Mouse (Mus musculus) neural tube, embryonic 13.5 days (tissue): Measurements from ENCODE around the gene Pdxdc1. TPM values are rescaled to one million over a fixed set of nuclear protein-coding genes. Genes with fewer than 3 reads are reported as not detected.
A peak's percentile ranks its signal among the peaks of the same experiment; 100 is the strongest.

Experiments used
- ATAC-seq: fragments of 200-750 bp; cut with Nextera tagmentation; 2 replicates; pipeline ENCODE4 v1.8.0; 2017; ENCODE audit warnings: low read depth, mild to moderate bottlenecking, moderate TSS enrichment, moderate library complexity
- H3K27ac ChIP-seq: fragments of 300-500 bp; sonication (generic); replicated peaks from 2 replicates; pipeline ENCODE4 v1.5.1; 2015; ENCODE audit warnings: moderate library complexity, mild to moderate bottlenecking, inconsistent platforms
- H3K27me3 ChIP-seq: fragments of 300-500 bp; sonication (generic); 2 replicates; pipeline ENCODE4 v1.6.1; 2015; ENCODE audit warnings: mild to moderate bottlenecking, inconsistent platforms
- H3K36me3 ChIP-seq: fragments of 300-500 bp; sonication (generic); 2 replicates; pipeline ENCODE4 v1.6.1; 2015; ENCODE audit warnings: mild to moderate bottlenecking, inconsistent platforms
- H3K4me1 ChIP-seq: fragments of 300-500 bp; sonication (generic); replicated peaks from 2 replicates; pipeline ENCODE4 v1.6.1; 2015; ENCODE audit warnings: inconsistent platforms
- H3K4me2 ChIP-seq: fragments of 300-500 bp; sonication (generic); 2 replicates; pipeline ENCODE4 v1.6.1; 2015; ENCODE audit warnings: inconsistent platforms, mild to moderate bottlenecking, moderate library complexity
- H3K4me3 ChIP-seq: fragments of 300-500 bp; sonication (generic); 2 replicates; pipeline ENCODE4 v1.5.1; 2015; ENCODE audit warnings: mild to moderate bottlenecking, inconsistent platforms
- H3K9ac ChIP-seq: fragments of 300-500 bp; sonication (generic); 2 replicates; pipeline ENCODE4 v1.6.1; 2015; ENCODE audit warnings: moderate library complexity, mild to moderate bottlenecking, inconsistent platforms
- H3K9me3 ChIP-seq: fragments of 300-500 bp; sonication (generic); 2 replicates; pipeline ENCODE4 v1.6.1; 2016; ENCODE audit warnings: inconsistent platforms
- WGBS: fragments of 180-500 bp; shearing (Covaris S2); methylation state at CpG from one replicate; pipeline ENCODE4 v1.1.7; 2015; 5-methylcytosine and 5-hydroxymethylcytosine counted together
- polyA plus RNA-seq: library from polyadenylated mRNA; unstranded; fragments of >200 nt; fragmentation: Nextera tagmentation; extraction: Ambion mirVana; gene quantifications from 2 replicates; pipeline ENCODE4 v1.2.1, GENCODE M21; 2015

The Pdxdc1 gene
- polyA plus RNA-seq, 1 experiment from 2014 or later: 66.0 TPM

- Histone ChIP-seq H3K4me3 (no peak overlapping the region), H3K9me3 (no peaks in the 10 kb centered on the region), H3K4me2 (no peak overlapping the region), H3K4me1 (no peaks in the 10 kb centered on the region), H3K9ac (no peak overlapping the region), H3K27me3 (no peaks in the 10 kb centered on the region), H3K36me3 (peaks cover 98% of the 10 kb centered on the region), H3K27ac (no peak overlapping the region)
- 88% methylated on average over 5 of the region's 5 CpGs for whole genome bisulfite sequencing
- no peak for ATAC-seq
Observed at GRCm38 (mm10) chr16:13831606-13832005, 71.3 kb downstream of the Pdxdc1 start.

GRCm38 (mm10) chr16:13830444-13830843, 72.5 kb downstream of the Pdxdc1 start:
- H3K9ac ChIP-seq: no peak overlapping the region
- H3K4me3 ChIP-seq: no peak overlapping the region
- whole genome bisulfite sequencing: 88% methylated on average over 10 of the region's 10 CpGs
- H3K4me1 ChIP-seq: no peaks in the 10 kb centered on the region
- no peak for ATAC-seq
- no peak overlapping the region for H3K27ac ChIP-seq
- H3K4me2 ChIP-seq: no peak overlapping the region
- H3K36me3 ChIP-seq: peaks cover 87% of the 10 kb centered on the region
- H3K9me3 ChIP-seq: no peaks in the 10 kb centered on the region
- H3K27me3 ChIP-seq: no peaks in the 10 kb centered on the region

GRCm38 (mm10) chr16:13826511-13826910, 76.4 kb downstream of the Pdxdc1 start:
- no peaks in the 10 kb centered on the region for H3K27me3 ChIP-seq
- no peak overlapping the region for H3K9ac ChIP-seq
- no peak for ATAC-seq
- no peak overlapping the region for H3K4me3 ChIP-seq
- peaks cover 13% of the 10 kb centered on the region for H3K4me1 ChIP-seq
- H3K4me2 ChIP-seq: no peak overlapping the region
- H3K9me3 ChIP-seq: no peaks in the 10 kb centered on the region
- WGBS: 88% methylated on average over 4 of the region's 4 CpGs
- H3K27ac ChIP-seq: no peak overlapping the region
- peaks cover 55% of the 10 kb centered on the region for H3K36me3 ChIP-seq

GRCm38 (mm10) chr16:13825781-13826490, 77.0 kb downstream of the Pdxdc1 start:
- no peak overlapping the region for H3K27ac ChIP-seq
- no peak overlapping the region for H3K9ac ChIP-seq
- 84% methylated on average over 7 of the region's 7 CpGs for WGBS
- H3K9me3 ChIP-seq: no peaks in the 10 kb centered on the region
- peaks cover 16% of the 10 kb centered on the region for H3K4me1 ChIP-seq
- no peak for ATAC-seq
- H3K4me3 ChIP-seq: no peak overlapping the region
- H3K36me3 ChIP-seq: peaks cover 53% of the 10 kb centered on the region
- no peak overlapping the region for H3K4me2 ChIP-seq
- no peaks in the 10 kb centered on the region for H3K27me3 ChIP-seq

GRCm38 (mm10) chr16:13820771-13821170, 82.2 kb downstream of the Pdxdc1 start:
- 95% methylated on average over 5 of the region's 5 CpGs for WGBS
- H3K4me3 ChIP-seq: peak overlapping the region; percentile 67
- peaks cover 15% of the 10 kb centered on the region for H3K36me3 ChIP-seq
- ATAC-seq: no peak
- no peaks in the 10 kb centered on the region for H3K27me3 ChIP-seq
- peaks cover 33% of the 10 kb centered on the region for H3K4me1 ChIP-seq
- H3K9me3 ChIP-seq: no peaks in the 10 kb centered on the region
- H3K4me2 ChIP-seq: peak overlapping the region; percentile 60
- no peak overlapping the region for H3K9ac ChIP-seq
- no peak overlapping the region for H3K27ac ChIP-seq

- Histone ChIP-seq H3K27ac (peak overlapping the region; percentile 98), H3K4me1 (peaks cover 33% of the 10 kb centered on the region), H3K4me2 (peak overlapping the region; percentile 60), H3K36me3 (peaks cover 23% of the 10 kb centered on the region), H3K9ac (peak overlapping the region; percentile 88), H3K9me3 (no peaks in the 10 kb centered on the region), H3K4me3 (peak overlapping the region; percentile 67), H3K27me3 (no peaks in the 10 kb centered on the region)
- 36% methylated on average over 12 of the region's 12 CpGs for WGBS
- ATAC-seq: peak; percentile 0; the same call in 1 of the 2 replicates
Observed at GRCm38 (mm10) chr16:13819806-13820500, 83.0 kb downstream of the Pdxdc1 start.

- peak; percentile 58 for ATAC-seq
- Histone ChIP-seq H3K36me3 (peaks cover 25% of the 10 kb centered on the region), H3K4me3 (peak overlapping the region; percentile 67), H3K4me1 (peaks cover 33% of the 10 kb centered on the region), H3K9ac (peak overlapping the region; percentile 88), H3K27ac (peak overlapping the region; percentile 98), H3K4me2 (peak overlapping the region; percentile 60), H3K9me3 (no peaks in the 10 kb centered on the region), H3K27me3 (no peaks in the 10 kb centered on the region)
- WGBS: under 1% methylated on average over 36 of the region's 36 CpGs
Observed at GRCm38 (mm10) chr16:13819394-13819743, 83.6 kb downstream of the Pdxdc1 start.

- Histone ChIP-seq H3K27me3 (no peaks in the 10 kb centered on the region), H3K4me3 (peak within 1 kb of the TSS; percentile 67), H3K9me3 (no peaks in the 10 kb centered on the region), H3K9ac (peak within 1 kb of the TSS; percentile 88), H3K36me3 (peaks cover 29% of the 10 kb centered on the region), H3K27ac (peak within 1 kb of the TSS; percentile 98), H3K4me2 (peak within 1 kb of the TSS; percentile 60), H3K4me1 (peaks cover 33% of the 10 kb centered on the region)
- under 1% methylated on average over 54 of the region's 58 CpGs for WGBS
- peak; percentile 96 for ATAC-seq
Observed at GRCm38 (mm10) chr16:13818560-13819393, 84.2 kb downstream of the Pdxdc1 start, which contains the start of gene Ntan1. Gene Ntan1 (plus strand): TSS chr16:13818845.

GRCm38 (mm10) chr16:13813200-13813599, 89.7 kb downstream of the Pdxdc1 start:
- Histone ChIP-seq H3K36me3 (peaks cover 78% of the 10 kb centered on the region), H3K27me3 (no peaks in the 10 kb centered on the region), H3K9ac (no peak overlapping the region), H3K9me3 (no peaks in the 10 kb centered on the region), H3K4me2 (no peak overlapping the region), H3K4me3 (no peak overlapping the region), H3K27ac (no peak overlapping the region), H3K4me1 (peaks cover 3% of the 10 kb centered on the region)
- ATAC-seq: no peak
- 96% methylated on average over 3 of the region's 3 CpGs for WGBS

- Histone ChIP-seq H3K36me3 (peaks cover 87% of the 10 kb centered on the region), H3K4me3 (no peak overlapping the region), H3K4me2 (no peak overlapping the region), H3K27me3 (no peaks in the 10 kb centered on the region), H3K9me3 (no peaks in the 10 kb centered on the region), H3K4me1 (no peaks in the 10 kb centered on the region), H3K9ac (no peak overlapping the region), H3K27ac (no peak overlapping the region)
- ATAC-seq: no peak
- WGBS: 93% methylated on average over 6 of the region's 6 CpGs
Observed at GRCm38 (mm10) chr16:13812152-13812551, 90.8 kb downstream of the Pdxdc1 start.

GRCm38 (mm10) chr16:13808410-13808809, 94.5 kb downstream of the Pdxdc1 start:
- no peak overlapping the region for H3K27ac ChIP-seq
- H3K4me2 ChIP-seq: no peak overlapping the region
- H3K36me3 ChIP-seq: peaks cover 98% of the 10 kb centered on the region
- no peaks in the 10 kb centered on the region for H3K4me1 ChIP-seq
- WGBS: 93% methylated on average over 7 of the region's 7 CpGs
- H3K9me3 ChIP-seq: no peaks in the 10 kb centered on the region
- H3K9ac ChIP-seq: no peak overlapping the region
- H3K4me3 ChIP-seq: no peak overlapping the region
- H3K27me3 ChIP-seq: no peaks in the 10 kb centered on the region
- no peak for ATAC-seq

GRCm38 (mm10) chr16:13807616-13808015, 95.3 kb downstream of the Pdxdc1 start:
- no peaks in the 10 kb centered on the region for H3K4me1 ChIP-seq
- H3K27me3 ChIP-seq: no peaks in the 10 kb centered on the region
- no peak overlapping the region for H3K27ac ChIP-seq
- H3K4me3 ChIP-seq: no peak overlapping the region
- no peak for ATAC-seq
- H3K9me3 ChIP-seq: no peaks in the 10 kb centered on the region
- no peak overlapping the region for H3K4me2 ChIP-seq
- no peak overlapping the region for H3K9ac ChIP-seq
- WGBS: 97% methylated on average over 4 of the region's 4 CpGs
- peaks cover 96% of the 10 kb centered on the region for H3K36me3 ChIP-seq
